Mouse (Mus musculus): ENCODE results near the gene Ccdc163.

- TF ChIP-seq CTCF (IDR thresholded peaks at IDR 0.05; ENCODE audit: borderline replicate concordance, extremely low read depth, insufficient read depth, insufficient read length) (no peak), POLR2A (IDR thresholded peaks at IDR 0.05; ENCODE audit: borderline replicate concordance, extremely low read depth, insufficient read depth, insufficient read length, poor library complexity, severe bottlenecking) (peak; percentile 29; the same call in 1 of the 2 replicates)
Measured at GRCm38 (mm10) chr4:116708201-116708764, at the start of gene Ccdc163, which contains the start of gene Mmachc.

All from brain, embryonic 14.5 days (tissue).